Mouse (Mus musculus) embryo, embryonic 10.5 days (tissue): Measurements from ENCODE around the gene Dap.

Experiments
- DNase-seq: peaks from one replicate; pipeline ENCODE4 v3.0.0-alpha.2; 2015; ENCODE audit warnings: low spot score

Dap gene

GRCm38 (mm10) chr15:31302293-31302990 lies 78.3 kb downstream of the Dap start:
- DNase-seq = no peak

- DNase-seq = no peak
These were observed 80.2 kb downstream of the Dap start for GRCm38 (mm10) chr15:31304302-31304701.

- DNase-seq = no peak
These were observed 81.1 kb downstream of the Dap start for GRCm38 (mm10) chr15:31305181-31305580.

GRCm38 (mm10) chr15:31306726-31307125 lies 82.6 kb downstream of the Dap start:
- DNase-seq = no peak

GRCm38 (mm10) chr15:31309526-31309925 lies 85.4 kb downstream of the Dap start:
- no peak for DNase-seq

GRCm38 (mm10) chr15:31312001-31312400 lies 87.9 kb downstream of the Dap start:
- no peak for DNase-seq

GRCm38 (mm10) chr15:31315630-31316231 lies 91.6 kb downstream of the Dap start:
- DNase-seq = peak; percentile 90

- DNase-seq = no peak
These were observed 93.1 kb downstream of the Dap start for GRCm38 (mm10) chr15:31317056-31317805.

- DNase-seq = no peak
These were observed 94.2 kb downstream of the Dap start for GRCm38 (mm10) chr15:31318158-31318955.

GRCm38 (mm10) chr15:31319046-31319445 lies 94.9 kb downstream of the Dap start:
- DNase-seq = no peak

- DNase-seq = no peak
These were observed 96.7 kb downstream of the Dap start for GRCm38 (mm10) chr15:31320598-31321377.

GRCm38 (mm10) chr15:31323684-31324083 lies 99.6 kb downstream of the Dap start:
- DNase-seq = no peak
